Mouse (Mus musculus) hindbrain, embryonic 10.5 days (tissue): ENCODE measurements at regions not wholly inside any gene's neighbourhood (a gene's known extent, or its start where the extent isn't known, plus 50 kb on each side); places are given as distances from the start of the nearest gene placed in this dataset.

Experiments used
- DNase-seq: peaks from one replicate; pipeline ENCODE4 v3.0.0-alpha.2; 2017; ENCODE audit warnings: low spot score
- H3K27ac ChIP-seq: fragments of 300-500 bp; sonication (generic); 2 replicates; pipeline ENCODE4 v1.5.1; 2016; ENCODE audit warnings: mild to moderate bottlenecking, moderate library complexity
- H3K27me3 ChIP-seq: fragments of 300-500 bp; sonication (generic); 2 replicates; pipeline ENCODE4 v1.6.1; 2016; ENCODE audit warnings: mild to moderate bottlenecking; ENCODE audit not compliant: poor library complexity, insufficient read depth, severe bottlenecking
- H3K36me3 ChIP-seq: fragments of 300-500 bp; sonication (generic); 2 replicates; pipeline ENCODE4 v1.6.1; 2016; ENCODE audit warnings: mild to moderate bottlenecking, moderate library complexity
- H3K4me1 ChIP-seq: fragments of 300-500 bp; sonication (generic); replicated peaks from 2 replicates; pipeline ENCODE4 v1.6.1; 2016; ENCODE audit warnings: mild to moderate bottlenecking
- H3K4me3 ChIP-seq: fragments of 300-500 bp; sonication (generic); 2 replicates; pipeline ENCODE4 v1.5.1; 2016; ENCODE audit warnings: mild to moderate bottlenecking, moderate library complexity
- H3K9me3 ChIP-seq: fragments of 300-500 bp; sonication (generic); 2 replicates; pipeline ENCODE4 v1.6.1; 2016; ENCODE audit warnings: mild to moderate bottlenecking, moderate library complexity
- WGBS: fragments of 180-500 bp; shearing (Covaris S2); methylation state at CpG from one replicate; pipeline ENCODE4 v1.1.7; 2016; 5-methylcytosine and 5-hydroxymethylcytosine counted together

DNA sequence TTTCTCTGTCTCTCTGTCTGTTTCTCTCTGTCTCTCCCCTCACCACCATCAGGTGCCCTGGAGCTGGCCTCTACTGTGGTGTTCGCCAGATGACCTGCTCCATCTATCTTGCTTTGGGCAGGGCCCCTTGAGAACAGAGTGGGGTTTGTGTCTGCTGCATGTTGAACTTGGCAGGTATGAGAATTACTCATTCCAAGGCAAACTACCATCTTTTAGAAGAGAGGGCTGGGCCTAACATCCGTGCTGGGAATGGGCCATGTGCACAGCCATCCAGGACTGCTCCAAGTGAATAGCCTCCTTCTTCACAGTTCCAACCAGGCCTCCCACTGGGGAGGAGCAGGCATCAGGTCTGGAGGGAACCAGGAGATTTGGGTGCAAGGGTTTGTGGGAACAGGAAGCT is 87.3 kb downstream of the Rpl14 start:
- peak overlapping the region; percentile 46; the same call in 1 of the 2 replicates for H3K27ac ChIP-seq
- H3K4me1 ChIP-seq, result peaks cover 29% of the 10 kb centered on the region
- H3K27me3 ChIP-seq, result no peaks in the 10 kb centered on the region
- H3K36me3 ChIP-seq, result no peaks in the 10 kb centered on the region
- no peaks in the 10 kb centered on the region for H3K9me3 ChIP-seq
- no peak overlapping the region for H3K4me3 ChIP-seq
- 80% methylated on average over 2 of the region's 2 CpGs for WGBS
- no peak for DNase-seq

DNA sequence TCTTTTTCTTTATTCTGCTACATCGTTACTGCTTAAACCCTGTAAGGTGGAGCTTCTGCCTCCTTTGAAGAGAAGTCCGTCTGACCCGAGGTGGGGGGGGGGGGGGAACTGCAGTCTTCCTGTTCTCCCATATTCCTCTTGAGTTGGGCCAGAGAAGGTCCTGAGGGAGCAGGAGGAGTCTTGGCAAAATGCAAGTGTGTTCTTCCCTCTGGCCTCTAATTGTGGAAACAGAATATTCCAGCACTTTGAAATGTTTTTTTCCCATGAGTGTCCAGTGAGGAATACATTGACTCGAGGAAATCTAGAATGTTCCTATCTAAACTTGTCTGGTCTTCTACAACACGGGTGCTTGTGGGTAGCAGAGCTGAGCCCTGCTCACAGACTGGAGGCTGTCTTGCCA is 90.0 kb downstream of the Rpl14 start:
- Histone ChIP-seq H3K9me3 (no peaks in the 10 kb centered on the region), H3K4me1 (peaks cover 18% of the 10 kb centered on the region), H3K4me3 (no peak overlapping the region), H3K27ac (no peak overlapping the region), H3K36me3 (no peaks in the 10 kb centered on the region), H3K27me3 (no peaks in the 10 kb centered on the region)
- WGBS, result 73% methylated on average over 5 of the region's 5 CpGs
- no peak for DNase-seq

DNA sequence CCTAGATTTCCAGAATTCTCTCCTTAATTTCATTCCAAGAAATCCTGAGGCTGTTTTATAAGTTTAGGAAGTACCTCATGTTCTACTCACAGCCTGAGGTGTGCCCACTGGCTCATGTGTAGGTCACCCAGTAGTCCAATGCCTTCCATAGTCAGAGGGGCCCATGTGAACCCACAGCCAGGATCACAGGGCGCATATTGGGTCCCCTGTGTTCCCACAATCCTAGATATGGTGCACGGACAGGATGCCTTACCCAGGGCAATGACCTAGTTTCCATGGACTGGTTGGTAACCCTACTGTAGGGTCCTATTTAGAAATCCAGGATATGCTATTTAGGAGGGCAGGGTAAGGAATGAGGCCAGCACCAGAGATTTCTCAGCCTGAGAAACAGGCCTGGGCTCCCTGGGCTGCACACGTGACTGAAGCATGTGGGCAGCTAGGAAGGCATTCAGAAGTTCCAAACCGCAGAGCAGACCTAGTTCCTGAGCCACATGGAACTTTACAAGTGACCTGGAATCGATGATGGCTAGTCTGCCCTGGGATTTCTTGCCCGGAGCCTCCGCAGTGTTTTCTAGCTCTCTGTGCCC is 90.5 kb downstream of the Rpl14 start:
- Histone ChIP-seq H3K27me3 (no peaks in the 10 kb centered on the region), H3K36me3 (no peaks in the 10 kb centered on the region), H3K4me1 (peaks cover 18% of the 10 kb centered on the region), H3K27ac (no peak overlapping the region), H3K9me3 (no peaks in the 10 kb centered on the region), H3K4me3 (no peak overlapping the region)
- no peak for DNase-seq
- 87% methylated on average over 7 of the region's 7 CpGs for WGBS

DNA sequence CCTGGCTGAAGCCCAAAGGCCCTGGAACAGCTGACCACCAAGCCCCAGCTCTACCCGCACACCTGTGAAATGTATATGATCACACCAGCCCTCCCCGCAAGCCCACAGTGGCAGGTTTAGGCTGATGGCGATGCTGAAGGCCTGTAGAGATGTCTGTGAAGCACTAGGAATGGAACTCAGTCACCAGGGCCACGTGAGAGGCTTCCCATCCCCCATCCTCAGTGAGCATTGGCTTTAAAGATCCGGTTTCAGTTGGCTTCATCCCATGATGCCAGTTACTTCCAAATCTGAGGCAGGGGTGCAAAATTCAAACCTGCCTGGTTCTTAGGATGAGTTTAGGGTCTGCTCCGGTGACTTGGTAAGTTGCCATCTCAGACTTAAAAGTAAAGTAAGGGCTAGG is 91.9 kb downstream of the Rpl14 start:
- Histone ChIP-seq H3K4me1 (peaks cover 7% of the 10 kb centered on the region), H3K9me3 (no peaks in the 10 kb centered on the region), H3K4me3 (no peak overlapping the region), H3K27ac (no peak overlapping the region), H3K36me3 (no peaks in the 10 kb centered on the region), H3K27me3 (no peaks in the 10 kb centered on the region)
- WGBS, result 62% methylated on average over 6 of the region's 6 CpGs
- DNase-seq, result no peak

DNA sequence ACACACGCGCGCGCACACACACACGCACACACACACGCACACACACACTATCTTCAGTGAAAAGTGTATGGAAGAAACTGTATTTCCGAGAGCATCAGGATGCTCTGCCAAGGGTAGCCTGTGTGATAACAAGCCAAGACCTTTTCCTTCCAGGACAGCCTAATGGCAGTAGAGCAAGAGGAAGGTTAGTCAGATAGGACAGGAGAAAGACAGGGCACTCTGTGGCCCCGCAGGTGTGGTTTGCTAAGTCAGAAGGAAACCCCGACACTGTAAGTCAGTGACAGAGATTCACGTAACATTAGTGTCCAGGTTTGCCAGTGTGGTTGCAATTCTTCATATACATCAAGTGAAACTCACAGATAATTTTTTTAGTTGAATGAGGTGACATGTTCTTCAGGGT is 92.8 kb downstream of the Rpl14 start:
- Histone ChIP-seq H3K36me3 (no peaks in the 10 kb centered on the region), H3K4me3 (no peak overlapping the region), H3K27ac (no peak overlapping the region), H3K4me1 (peaks cover 7% of the 10 kb centered on the region), H3K9me3 (no peaks in the 10 kb centered on the region), H3K27me3 (no peaks in the 10 kb centered on the region)
- 93% methylated on average over 10 of the region's 10 CpGs for WGBS
- DNase-seq, result no peak

DNA sequence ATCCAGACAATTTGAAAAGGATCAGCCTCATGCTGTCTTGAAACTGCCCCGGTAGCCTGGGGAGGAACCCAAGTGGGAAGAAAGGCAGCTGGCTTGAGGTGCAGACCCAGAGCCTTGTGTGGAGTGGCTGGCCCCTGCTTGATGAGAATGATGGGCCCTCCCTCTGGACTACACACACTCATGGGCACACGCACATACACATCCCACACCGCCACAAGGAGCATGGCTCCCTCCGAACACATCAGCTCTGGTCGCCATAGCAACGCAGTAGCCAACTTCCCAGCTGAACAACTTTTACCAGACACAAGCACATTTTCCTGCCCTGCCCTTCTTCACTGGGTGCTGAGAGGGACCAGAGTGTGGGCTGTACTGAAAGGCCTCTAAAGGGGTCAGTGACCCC is 101.2 kb downstream of the Rpl14 start:
- DNase-seq, result no peak
- 18% methylated on average over 6 of the region's 6 CpGs for WGBS
- Histone ChIP-seq H3K4me3 (no peak overlapping the region), H3K36me3 (no peaks in the 10 kb centered on the region), H3K9me3 (no peaks in the 10 kb centered on the region), H3K27me3 (peaks cover 35% of the 10 kb centered on the region), H3K4me1 (peaks cover 51% of the 10 kb centered on the region), H3K27ac (no peak overlapping the region)

DNA sequence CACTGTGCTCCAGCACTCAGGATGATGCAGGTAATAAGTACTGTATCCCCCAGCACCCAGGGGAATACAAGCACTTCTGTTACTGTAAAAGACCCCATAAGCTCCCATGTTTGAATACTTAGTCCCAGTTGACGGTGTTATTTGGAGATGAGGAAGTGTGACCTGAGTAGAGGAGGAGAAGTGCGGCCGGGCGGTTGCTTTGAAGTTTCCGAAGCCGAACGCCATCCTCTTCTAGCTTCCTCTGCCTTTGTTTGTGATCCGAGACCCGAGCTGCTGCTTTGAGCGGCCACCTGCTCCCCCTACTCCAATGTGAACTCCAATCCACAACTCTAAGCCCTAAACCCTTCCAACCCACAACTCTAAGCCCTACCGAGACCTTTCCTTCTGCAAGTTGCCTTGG is 103.6 kb downstream of the Rpl14 start:
- H3K27ac ChIP-seq, result peak overlapping the region; percentile 77
- WGBS, result 1% methylated on average over 11 of the region's 11 CpGs
- no peak for DNase-seq
- peak overlapping the region; percentile 52 for H3K4me3 ChIP-seq
- no peaks in the 10 kb centered on the region for H3K9me3 ChIP-seq
- no peaks in the 10 kb centered on the region for H3K36me3 ChIP-seq
- H3K4me1 ChIP-seq, result peaks cover 60% of the 10 kb centered on the region
- peaks cover 40% of the 10 kb centered on the region for H3K27me3 ChIP-seq

DNA sequence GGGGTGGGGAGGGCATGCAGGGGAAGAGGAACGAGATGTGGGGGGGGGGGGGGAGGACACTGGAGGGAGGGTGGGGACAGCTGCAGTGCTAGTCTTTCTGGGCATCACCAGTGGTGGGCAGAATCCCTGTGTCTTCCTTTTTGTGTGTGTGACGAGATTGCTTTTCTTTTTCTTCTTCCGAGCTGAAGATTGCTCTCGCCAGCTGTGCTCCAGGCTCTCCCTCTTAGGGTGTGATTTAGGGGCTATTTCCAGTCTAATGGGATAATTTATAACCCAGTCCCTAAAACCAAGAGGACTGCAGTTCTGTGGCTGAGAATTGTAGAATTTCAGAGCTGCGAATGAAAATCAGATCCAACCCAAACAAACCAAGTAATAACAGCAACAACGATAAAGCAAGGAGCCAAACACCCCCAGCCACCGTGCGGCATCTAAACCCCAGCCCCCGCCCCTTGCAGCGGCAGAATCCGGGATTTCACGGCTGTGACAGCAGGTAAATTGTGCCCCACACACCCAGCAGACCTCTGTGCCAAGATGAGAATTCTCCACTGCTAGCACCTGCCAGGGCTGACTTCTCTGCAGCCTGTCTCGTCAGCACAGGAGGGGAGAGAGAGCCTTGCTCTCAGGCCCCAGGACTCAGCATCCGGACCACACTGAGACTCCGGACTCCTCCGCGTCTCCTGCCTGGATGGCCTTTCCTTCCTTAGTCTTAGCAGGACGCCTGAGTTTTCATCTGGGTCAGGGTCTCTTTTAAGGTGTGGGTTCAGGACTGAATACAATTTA is 104.3 kb downstream of the Rpl14 start:
- under 1% methylated on average over 18 of the region's 18 CpGs for WGBS
- peak; percentile 45 for DNase-seq
- Histone ChIP-seq H3K4me3 (peak overlapping the region; percentile 52), H3K27ac (peak overlapping the region; percentile 77), H3K36me3 (no peaks in the 10 kb centered on the region), H3K9me3 (no peaks in the 10 kb centered on the region), H3K27me3 (peaks cover 40% of the 10 kb centered on the region), H3K4me1 (peaks cover 65% of the 10 kb centered on the region)

DNA sequence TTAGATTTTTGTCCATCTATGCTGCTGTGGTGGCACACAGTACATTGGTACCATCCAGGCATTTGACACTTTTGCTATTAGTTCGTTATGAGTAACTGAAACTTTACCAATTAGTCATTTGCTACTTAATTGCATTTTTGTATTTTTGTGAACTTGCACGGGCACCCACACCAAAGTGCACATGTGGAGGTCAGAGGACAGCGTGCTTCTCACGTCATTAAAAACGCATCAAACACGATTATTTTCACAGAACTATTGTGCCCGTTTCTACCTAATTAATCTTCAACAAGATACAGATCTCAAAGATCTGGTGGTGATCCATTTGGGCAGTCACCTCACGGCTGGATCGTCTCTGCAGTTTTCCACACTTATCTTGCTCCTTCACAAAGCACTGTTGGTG is 105.1 kb downstream of the Rpl14 start:
- Histone ChIP-seq H3K36me3 (no peaks in the 10 kb centered on the region), H3K9me3 (no peaks in the 10 kb centered on the region), H3K4me1 (peaks cover 70% of the 10 kb centered on the region), H3K27me3 (peaks cover 40% of the 10 kb centered on the region), H3K27ac (no peak overlapping the region), H3K4me3 (peak overlapping the region; percentile 52)
- WGBS, result 26% methylated on average over 9 of the region's 9 CpGs
- no peak for DNase-seq

DNA sequence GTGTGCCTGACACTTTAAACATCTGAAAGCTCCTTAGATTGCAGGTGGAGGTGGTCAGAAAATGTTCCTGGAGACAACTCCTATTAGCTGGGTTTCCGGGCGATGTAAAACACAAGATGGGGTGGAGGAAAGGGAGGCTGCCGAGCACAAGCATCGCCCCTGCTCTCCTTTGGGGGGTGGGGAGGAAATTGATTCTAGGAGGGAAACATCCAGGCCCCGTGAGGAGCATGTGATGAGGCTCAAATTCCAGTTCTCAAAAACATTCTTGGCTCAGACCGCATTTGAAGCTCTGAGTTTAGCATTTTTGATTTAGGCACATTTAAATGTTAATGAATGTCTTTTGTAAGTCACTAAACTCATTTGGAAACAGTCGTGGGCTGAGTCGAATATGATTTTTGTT is 105.5 kb downstream of the Rpl14 start:
- H3K9me3 ChIP-seq, result no peaks in the 10 kb centered on the region
- H3K36me3 ChIP-seq, result no peaks in the 10 kb centered on the region
- H3K4me3 ChIP-seq, result no peak overlapping the region
- H3K27me3 ChIP-seq, result peaks cover 40% of the 10 kb centered on the region
- peaks cover 73% of the 10 kb centered on the region for H3K4me1 ChIP-seq
- 30% methylated on average over 8 of the region's 8 CpGs for WGBS
- H3K27ac ChIP-seq, result no peak overlapping the region
- no peak for DNase-seq

DNA sequence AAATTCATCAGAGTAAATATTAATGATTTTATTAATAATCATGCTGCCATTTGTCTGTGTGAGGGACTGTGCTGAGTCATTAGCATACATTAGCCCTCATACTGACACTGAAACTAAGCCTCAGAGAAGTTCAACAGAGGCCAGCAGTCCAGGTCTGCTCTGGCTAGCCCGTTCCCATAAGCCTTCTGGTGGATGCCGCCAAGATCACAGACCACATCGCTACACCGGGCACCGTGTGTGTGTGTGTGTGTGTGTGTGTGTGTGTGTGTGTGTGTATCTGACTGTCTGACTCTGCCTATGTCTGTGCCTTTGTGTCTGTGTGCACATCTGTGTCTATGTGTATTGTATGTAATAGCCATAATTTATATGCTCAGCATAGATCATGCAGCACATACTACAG is 106.0 kb downstream of the Rpl14 start:
- no peak overlapping the region for H3K4me3 ChIP-seq
- peaks cover 40% of the 10 kb centered on the region for H3K27me3 ChIP-seq
- H3K9me3 ChIP-seq, result no peaks in the 10 kb centered on the region
- H3K36me3 ChIP-seq, result no peaks in the 10 kb centered on the region
- H3K4me1 ChIP-seq, result peaks cover 70% of the 10 kb centered on the region
- H3K27ac ChIP-seq, result no peak overlapping the region
- 81% methylated on average over 5 of the region's 5 CpGs for WGBS
- DNase-seq, result no peak

DNA sequence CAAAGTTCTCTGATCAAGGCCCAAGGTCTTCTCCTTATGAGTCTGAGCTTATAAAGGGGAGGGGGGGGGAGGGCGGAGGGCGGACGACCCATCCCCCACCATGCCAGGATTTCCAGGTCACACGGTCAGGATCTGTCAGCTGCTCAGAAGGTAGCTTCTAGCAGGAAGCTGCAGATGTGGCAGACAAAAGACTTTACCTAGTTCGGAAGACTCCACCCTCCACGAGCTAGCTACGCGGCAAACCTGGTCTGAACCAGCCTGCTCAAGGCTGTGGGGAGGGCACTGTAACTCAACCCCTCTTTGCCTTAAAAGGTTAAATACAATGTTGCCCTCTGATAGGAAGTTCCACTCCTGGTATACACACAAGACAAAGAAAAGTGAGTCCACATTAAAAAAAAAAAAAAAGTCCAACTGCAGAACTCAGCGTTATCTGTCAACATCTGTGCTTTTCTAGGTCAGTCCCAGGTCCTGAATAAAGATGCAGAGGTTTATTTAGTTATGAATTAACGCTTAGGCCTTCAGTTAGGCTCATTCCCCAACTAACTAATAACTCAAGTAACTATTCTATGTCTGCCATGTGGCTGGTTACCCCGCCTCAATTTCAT is 108.7 kb downstream of the Rpl14 start:
- Histone ChIP-seq H3K27me3 (peaks cover 15% of the 10 kb centered on the region), H3K9me3 (no peaks in the 10 kb centered on the region), H3K36me3 (no peaks in the 10 kb centered on the region), H3K4me3 (no peak overlapping the region), H3K4me1 (peaks cover 53% of the 10 kb centered on the region), H3K27ac (peak overlapping the region; percentile 76)
- WGBS, result 40% methylated on average over 11 of the region's 11 CpGs
- no peak for DNase-seq

DNA sequence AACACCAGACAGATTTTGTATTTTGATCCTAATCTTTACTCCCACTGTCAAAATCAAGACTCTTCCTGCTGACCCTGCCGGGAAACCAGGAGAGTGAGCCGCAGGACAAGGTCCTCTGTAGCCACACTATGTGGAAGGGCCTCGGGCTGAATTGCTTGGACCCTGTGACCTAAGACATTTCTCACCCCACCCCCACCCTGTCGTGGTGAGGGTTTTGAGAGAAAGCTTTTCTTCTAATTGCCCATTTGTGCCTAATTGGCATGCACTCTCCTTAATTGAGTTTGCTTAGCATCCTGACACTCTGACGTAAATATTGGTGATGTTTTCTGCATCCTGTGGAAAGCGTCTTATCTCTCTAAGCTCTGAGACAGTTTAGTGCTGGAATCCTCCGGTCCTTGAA is 110.2 kb downstream of the Rpl14 start:
- H3K27me3 ChIP-seq, result peaks cover 9% of the 10 kb centered on the region
- WGBS, result 44% methylated on average over 7 of the region's 7 CpGs
- peaks cover 48% of the 10 kb centered on the region for H3K4me1 ChIP-seq
- H3K27ac ChIP-seq, result no peak overlapping the region
- no peak for DNase-seq
- H3K4me3 ChIP-seq, result no peak overlapping the region
- H3K9me3 ChIP-seq, result no peaks in the 10 kb centered on the region
- no peaks in the 10 kb centered on the region for H3K36me3 ChIP-seq
